Mouse (Mus musculus) forebrain, embryonic 12.5 days (tissue): ENCODE measurements around the gene Sh3tc1. TPM values are rescaled to one million over a fixed set of nuclear protein-coding genes. Genes with fewer than 3 reads are reported as not detected.
A peak's percentile ranks its signal among the peaks of the same experiment; 100 is the strongest.

Source experiments
- ATAC-seq: fragments of 200-750 bp; cut with Nextera tagmentation; 2 replicates; pipeline ENCODE4 v1.8.0; 2017; ENCODE audit warnings: moderate TSS enrichment; ENCODE audit not compliant: low FRiP score
- H3K27ac ChIP-seq: fragments of 300-500 bp; sonication (generic); 2 replicates; pipeline ENCODE4 v1.5.1; 2016; ENCODE audit warnings: mild to moderate bottlenecking
- H3K27me3 ChIP-seq: fragments of 300-500 bp; sonication (generic); 2 replicates; pipeline ENCODE4 v1.6.1; 2016; ENCODE audit warnings: mild to moderate bottlenecking
- H3K36me3 ChIP-seq: fragments of 300-500 bp; sonication (generic); replicated peaks from 2 replicates; pipeline ENCODE4 v1.6.1; 2016; ENCODE audit warnings: mild to moderate bottlenecking
- H3K4me1 ChIP-seq: fragments of 300-500 bp; sonication (generic); 2 replicates; pipeline ENCODE4 v1.6.1; 2016
- H3K4me2 ChIP-seq: fragments of 300-500 bp; sonication (generic); 2 replicates; pipeline ENCODE4 v1.6.1; 2016; ENCODE audit warnings: mild to moderate bottlenecking, moderate library complexity
- H3K4me3 ChIP-seq: fragments of 300-500 bp; sonication (generic); replicated peaks from 2 replicates; pipeline ENCODE4 v1.5.1; 2016; ENCODE audit warnings: mild to moderate bottlenecking
- H3K9ac ChIP-seq: fragments of 300-500 bp; sonication (generic); 2 replicates; pipeline ENCODE4 v1.6.1; 2016; ENCODE audit warnings: mild to moderate bottlenecking
- H3K9me3 ChIP-seq: fragments of 300-500 bp; sonication (generic); 2 replicates; pipeline ENCODE4 v1.6.1; 2016
- WGBS: fragments of 180-500 bp; shearing (Covaris S2); methylation state at CpG from one replicate; pipeline ENCODE4 v1.1.7; 2016; 5-methylcytosine and 5-hydroxymethylcytosine counted together
- polyA plus RNA-seq: library from polyadenylated mRNA; unstranded; fragments of >200 nt; fragmentation: Nextera tagmentation; extraction: Ambion mirVana; gene quantifications from 2 replicates; pipeline ENCODE4 v1.2.1, GENCODE M21; 2016

The Sh3tc1 gene
- polyA plus RNA-seq, 1 experiment from 2014 or later = 4.0 TPM

GRCm38 (mm10) chr5:35728957-35729460 is 10.8 kb downstream of the Sh3tc1 start:
- H3K9me3 ChIP-seq = no peaks in the 10 kb centered on the region
- 65% methylated on average over 11 of the region's 11 CpGs for WGBS
- H3K4me2 ChIP-seq = no peak overlapping the region
- H3K27ac ChIP-seq = peak overlapping the region; percentile 53; the same call in 1 of the 2 replicates
- no peaks in the 10 kb centered on the region for H3K27me3 ChIP-seq
- H3K36me3 ChIP-seq = no peaks in the 10 kb centered on the region
- H3K9ac ChIP-seq = no peak overlapping the region
- H3K4me3 ChIP-seq = no peak overlapping the region
- ATAC-seq = no peak
- H3K4me1 ChIP-seq = no peaks in the 10 kb centered on the region

GRCm38 (mm10) chr5:35728344-35728956 is 11.3 kb downstream of the Sh3tc1 start:
- 91% methylated on average over 12 of the region's 12 CpGs for WGBS
- Histone ChIP-seq H3K9ac (no peak overlapping the region), H3K27me3 (no peaks in the 10 kb centered on the region), H3K36me3 (no peaks in the 10 kb centered on the region), H3K4me1 (no peaks in the 10 kb centered on the region), H3K27ac (no peak overlapping the region), H3K4me2 (no peak overlapping the region), H3K9me3 (no peaks in the 10 kb centered on the region), H3K4me3 (no peak overlapping the region)
- ATAC-seq = no peak

- H3K36me3 ChIP-seq = no peaks in the 10 kb centered on the region
- no peaks in the 10 kb centered on the region for H3K4me1 ChIP-seq
- H3K9ac ChIP-seq = no peak overlapping the region
- no peaks in the 10 kb centered on the region for H3K9me3 ChIP-seq
- 91% methylated on average over 5 of the region's 5 CpGs for WGBS
- no peak overlapping the region for H3K4me2 ChIP-seq
- H3K27ac ChIP-seq = no peak overlapping the region
- ATAC-seq = no peak
- no peak overlapping the region for H3K4me3 ChIP-seq
- H3K27me3 ChIP-seq = no peaks in the 10 kb centered on the region
Observed at GRCm38 (mm10) chr5:35727447-35727846, 12.3 kb downstream of the Sh3tc1 start.

- H3K9ac ChIP-seq = no peak overlapping the region
- 71% methylated on average over 3 of the region's 3 CpGs for WGBS
- ATAC-seq = no peak
- no peak overlapping the region for H3K4me3 ChIP-seq
- H3K4me1 ChIP-seq = no peaks in the 10 kb centered on the region
- no peaks in the 10 kb centered on the region for H3K27me3 ChIP-seq
- H3K27ac ChIP-seq = no peak overlapping the region
- H3K36me3 ChIP-seq = no peaks in the 10 kb centered on the region
- no peak overlapping the region for H3K4me2 ChIP-seq
- no peaks in the 10 kb centered on the region for H3K9me3 ChIP-seq
Observed at GRCm38 (mm10) chr5:35725840-35726239, 13.9 kb downstream of the Sh3tc1 start.

- Histone ChIP-seq H3K4me2 (no peak overlapping the region), H3K9ac (no peak overlapping the region), H3K36me3 (no peaks in the 10 kb centered on the region), H3K27me3 (no peaks in the 10 kb centered on the region), H3K4me1 (no peaks in the 10 kb centered on the region), H3K4me3 (no peak overlapping the region), H3K9me3 (no peaks in the 10 kb centered on the region), H3K27ac (no peak overlapping the region)
- ATAC-seq = no peak
- WGBS = 87% methylated on average over 5 of the region's 5 CpGs
Observed at GRCm38 (mm10) chr5:35723900-35724299, 15.9 kb downstream of the Sh3tc1 start.

DNA sequence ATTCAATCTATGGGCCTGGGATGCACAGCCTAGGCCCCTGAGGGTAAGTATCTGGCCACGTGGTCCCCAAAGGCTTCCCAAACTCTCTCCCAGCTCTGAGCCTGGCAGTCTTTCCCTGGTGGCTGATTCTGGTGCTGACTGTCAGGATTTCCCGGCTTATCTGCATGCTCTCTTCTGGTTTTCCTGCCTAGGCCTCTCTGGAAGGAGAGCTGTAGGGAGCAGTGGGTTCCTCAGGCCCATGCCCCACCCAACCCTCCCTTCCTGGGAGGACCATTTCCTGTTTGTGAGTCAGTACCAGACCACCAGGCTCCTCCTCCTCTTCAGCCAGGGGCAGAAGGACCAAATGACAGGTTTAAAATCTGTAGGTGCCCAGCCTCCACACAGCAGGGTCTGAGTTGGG is 17.1 kb downstream of the Sh3tc1 start:
- Histone ChIP-seq H3K4me3 (no peak overlapping the region), H3K9ac (no peak overlapping the region), H3K4me2 (no peak overlapping the region), H3K27ac (no peak overlapping the region), H3K27me3 (no peaks in the 10 kb centered on the region), H3K36me3 (no peaks in the 10 kb centered on the region), H3K9me3 (no peaks in the 10 kb centered on the region), H3K4me1 (no peaks in the 10 kb centered on the region)
- no peak for ATAC-seq
- WGBS = 58% methylated on average over 2 of the region's 2 CpGs

DNA sequence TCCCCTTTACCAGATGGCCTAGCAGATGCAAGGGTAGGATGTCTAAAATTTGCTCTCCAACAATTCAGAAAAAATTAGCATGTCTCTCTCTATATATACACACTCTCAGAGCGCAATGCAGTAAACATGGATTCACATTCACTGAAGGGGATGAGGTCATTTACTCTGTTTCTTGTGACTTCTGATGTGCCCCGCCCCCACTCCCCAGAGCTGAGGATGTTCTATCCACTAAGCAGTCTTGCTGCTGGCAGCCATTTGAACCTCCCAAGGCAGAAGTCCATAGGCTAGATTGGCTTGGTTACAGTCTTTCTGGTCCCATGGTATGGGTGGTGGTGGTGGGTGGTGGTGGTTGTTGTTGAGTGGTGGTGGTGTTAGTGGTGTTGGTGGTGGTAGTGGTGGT is 17.9 kb downstream of the Sh3tc1 start:
- WGBS = 92% methylated on average over 2 of the region's 2 CpGs
- H3K27ac ChIP-seq = no peak overlapping the region
- H3K9me3 ChIP-seq = no peaks in the 10 kb centered on the region
- H3K36me3 ChIP-seq = no peaks in the 10 kb centered on the region
- H3K4me2 ChIP-seq = no peak overlapping the region
- H3K9ac ChIP-seq = no peak overlapping the region
- H3K4me3 ChIP-seq = no peak overlapping the region
- ATAC-seq = no peak
- no peaks in the 10 kb centered on the region for H3K27me3 ChIP-seq
- H3K4me1 ChIP-seq = no peaks in the 10 kb centered on the region

DNA sequence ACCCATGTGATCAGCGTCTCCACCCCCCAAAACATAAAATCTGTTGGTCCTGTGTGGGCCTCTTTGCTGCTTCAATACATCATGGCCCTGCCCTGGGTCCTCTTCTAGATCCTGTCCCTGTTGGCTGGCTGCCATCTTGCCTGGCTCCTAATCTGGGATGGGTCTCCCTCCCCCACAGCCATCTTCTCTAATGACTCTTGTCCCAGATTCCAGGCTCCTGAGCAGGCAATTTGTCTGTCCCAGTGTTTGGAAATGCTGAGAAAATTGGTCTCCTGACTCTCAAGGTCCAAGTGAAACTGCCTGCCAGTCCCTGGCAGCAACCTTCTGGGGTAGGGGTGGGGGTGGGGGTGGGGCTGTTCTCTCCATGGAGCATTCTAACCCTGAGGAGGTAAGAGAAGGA is 19.9 kb downstream of the Sh3tc1 start:
- Histone ChIP-seq H3K9ac (no peak overlapping the region), H3K27me3 (no peaks in the 10 kb centered on the region), H3K36me3 (no peaks in the 10 kb centered on the region), H3K9me3 (no peaks in the 10 kb centered on the region), H3K4me1 (no peaks in the 10 kb centered on the region), H3K4me2 (no peak overlapping the region), H3K27ac (no peak overlapping the region), H3K4me3 (no peak overlapping the region)
- 95% methylated on average over 1 of the region's 1 CpGs for WGBS
- ATAC-seq = no peak

GRCm38 (mm10) chr5:35719343-35719742 is 20.4 kb downstream of the Sh3tc1 start:
- H3K4me1 ChIP-seq = no peaks in the 10 kb centered on the region
- no peaks in the 10 kb centered on the region for H3K27me3 ChIP-seq
- H3K27ac ChIP-seq = no peak overlapping the region
- H3K9ac ChIP-seq = no peak overlapping the region
- no peaks in the 10 kb centered on the region for H3K9me3 ChIP-seq
- ATAC-seq = no peak
- no peaks in the 10 kb centered on the region for H3K36me3 ChIP-seq
- no peak overlapping the region for H3K4me2 ChIP-seq
- H3K4me3 ChIP-seq = no peak overlapping the region

DNA sequence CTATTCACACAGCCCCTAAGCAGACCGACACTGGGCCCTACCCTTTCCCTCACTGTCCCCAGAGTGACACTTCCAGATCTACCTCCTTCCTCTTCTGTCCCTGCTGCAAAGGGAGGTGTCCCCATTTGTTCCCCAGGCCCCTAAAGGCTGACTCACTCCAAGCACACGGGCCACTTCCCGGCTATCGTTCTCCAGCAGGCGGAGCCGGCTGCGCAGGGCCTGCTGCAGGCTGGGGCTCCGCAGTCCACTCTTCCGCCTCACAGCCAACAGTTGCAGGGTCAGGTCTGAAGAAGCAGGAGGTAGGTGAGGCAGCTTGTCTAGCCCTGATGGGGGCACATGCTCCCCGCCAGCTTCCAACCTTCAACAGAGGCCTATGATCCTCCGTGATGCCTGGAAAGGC is 21.0 kb downstream of the Sh3tc1 start:
- Histone ChIP-seq H3K27ac (no peak overlapping the region), H3K4me3 (no peak overlapping the region), H3K27me3 (no peaks in the 10 kb centered on the region), H3K4me2 (no peak overlapping the region), H3K9ac (no peak overlapping the region), H3K36me3 (no peaks in the 10 kb centered on the region), H3K4me1 (no peaks in the 10 kb centered on the region), H3K9me3 (no peaks in the 10 kb centered on the region)
- no peak for ATAC-seq
- WGBS = 81% methylated on average over 11 of the region's 11 CpGs

GRCm38 (mm10) chr5:35717946-35718345 is 21.8 kb downstream of the Sh3tc1 start:
- H3K36me3 ChIP-seq = no peaks in the 10 kb centered on the region
- H3K9ac ChIP-seq = no peak overlapping the region
- no peak overlapping the region for H3K4me2 ChIP-seq
- no peak overlapping the region for H3K27ac ChIP-seq
- H3K27me3 ChIP-seq = no peaks in the 10 kb centered on the region
- H3K4me1 ChIP-seq = no peaks in the 10 kb centered on the region
- WGBS = 67% methylated on average over 4 of the region's 4 CpGs
- no peak for ATAC-seq
- H3K9me3 ChIP-seq = no peaks in the 10 kb centered on the region
- no peak overlapping the region for H3K4me3 ChIP-seq

- 78% methylated on average over 5 of the region's 5 CpGs for WGBS
- Histone ChIP-seq H3K27ac (no peak overlapping the region), H3K9ac (no peak overlapping the region), H3K4me3 (no peak overlapping the region), H3K4me2 (no peak overlapping the region), H3K36me3 (no peaks in the 10 kb centered on the region), H3K9me3 (no peaks in the 10 kb centered on the region), H3K27me3 (no peaks in the 10 kb centered on the region), H3K4me1 (no peaks in the 10 kb centered on the region)
- ATAC-seq = no peak
Observed at GRCm38 (mm10) chr5:35717455-35717854, 22.3 kb downstream of the Sh3tc1 start.

DNA sequence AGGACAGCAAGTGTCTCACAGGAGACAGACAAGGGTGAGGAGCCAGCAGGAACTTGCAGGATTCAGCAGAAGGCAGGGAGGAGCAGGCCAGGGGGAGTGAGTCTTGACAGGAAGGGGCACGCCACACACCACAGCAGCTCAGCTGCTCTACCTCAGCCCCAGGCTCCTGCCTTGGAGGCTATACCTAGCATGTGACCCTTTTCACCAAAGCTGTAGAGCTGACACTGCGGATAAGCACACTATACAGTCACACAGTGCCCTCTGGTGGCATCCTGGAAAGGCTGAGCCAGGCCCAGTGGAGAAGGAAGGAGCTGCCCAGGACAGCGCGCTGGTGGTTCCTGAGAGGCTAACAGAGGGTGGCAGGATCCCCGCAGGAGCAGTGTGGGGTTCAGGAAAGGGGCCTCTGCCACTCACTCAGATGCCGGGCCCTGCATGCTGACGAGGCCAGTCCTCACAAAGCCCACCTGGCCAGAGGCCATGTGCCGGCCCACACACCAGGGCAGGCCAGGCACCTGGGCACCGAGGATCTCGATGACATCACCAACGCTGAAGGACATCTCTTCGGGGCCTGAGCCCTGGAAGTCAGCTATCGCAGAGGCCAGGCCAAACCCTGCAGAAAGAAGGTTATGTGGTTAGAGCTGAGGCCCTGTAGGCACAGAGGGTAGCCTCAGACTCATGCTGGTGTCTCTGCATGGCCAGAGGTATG is 26.0 kb downstream of the Sh3tc1 start:
- no peak overlapping the region for H3K9ac ChIP-seq
- peak; percentile 83 for ATAC-seq
- H3K4me2 ChIP-seq = no peak overlapping the region
- no peak overlapping the region for H3K27ac ChIP-seq
- H3K36me3 ChIP-seq = no peaks in the 10 kb centered on the region
- 0 out of 2 replicates have a peak, but pooled peaks cover 4% of the 10 kb centered on the region for H3K4me1 ChIP-seq
- no peaks in the 10 kb centered on the region for H3K27me3 ChIP-seq
- no peak overlapping the region for H3K4me3 ChIP-seq
- no peaks in the 10 kb centered on the region for H3K9me3 ChIP-seq
- 53% methylated on average over 13 of the region's 13 CpGs for WGBS
